Mouse (Mus musculus) small intestine, adult 2 months (tissue): ENCODE results near the gene Polr2c.

Source experiments
- CTCF ChIP-seq: fragments of 200-500 bp; IDR thresholded peaks from 2 replicates; pipeline ENCODE4 v1.5.1; 2012; ENCODE audit warnings: low read depth, mild to moderate bottlenecking, control low read depth, inconsistent platforms, low read length, moderate library complexity, mixed read lengths; ENCODE audit not compliant: insufficient replicate concordance, insufficient read length; ENCODE audit errors: extremely low read depth
- POLR2A ChIP-seq: fragments of 200-500 bp; IDR thresholded peaks from 2 replicates; pipeline ENCODE4 v1.6.1; 2012; ENCODE audit warnings: low read depth, mild to moderate bottlenecking, control low read depth, inconsistent platforms, low read length, moderate library complexity

DNA sequence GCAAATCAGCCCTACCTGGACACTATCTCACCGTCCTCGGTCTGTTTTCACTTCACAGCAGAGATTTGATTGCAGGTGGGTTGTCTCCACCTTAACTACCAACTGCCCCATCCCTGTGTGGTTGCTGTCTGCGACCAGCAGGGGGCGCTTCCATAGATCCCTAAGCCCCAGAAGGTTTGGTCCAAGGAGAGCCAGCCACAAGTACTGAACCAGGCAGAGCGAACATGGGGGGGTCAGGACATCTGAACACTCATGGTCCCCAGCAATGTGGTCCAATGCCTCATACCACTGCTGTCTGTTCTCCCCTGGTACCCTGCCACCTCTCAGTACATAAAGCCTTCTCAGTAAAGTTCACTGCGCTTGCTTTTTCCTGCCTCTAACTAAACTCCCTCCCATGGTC lies 17.1 kb downstream of the Polr2c start:
- TF ChIP-seq CTCF (peak; percentile 91; the same call in 1 of the 2 replicates), POLR2A (no peak; the same call in 1 of the 2 replicates)
